8 mouse cellular contexts compared by ENCODE assay signal in genomic region chr8:124896632-124897385, GRCm38 (mm10). TPM values are rescaled to one million over a fixed set of nuclear protein-coding genes. Genes with fewer than 3 reads are reported as not detected.
DNase-seq lines count a peak whose midpoint lies in the region.

No protein-coding gene starts in this region.

- peak; percentile 75 for DNase-seq in NIH3T3 (ENCODE audit: low read depth)
- peak; percentile 88 to 89 for DNase-seq in cerebellum, postnatal 10 days
- DNase-seq in frontal cortex, adult 2 months (ENCODE audit: extremely low spot score in 1 of 2, low spot score in 1 of 2): peak; percentile 46 to 71
- DNase-seq in hindbrain, embryonic 10.5 days (ENCODE audit: low spot score): peak; percentile 76
- peak; percentile 68 to 71 for DNase-seq in layer of hippocampus, postnatal 14 days (ENCODE audit: low spot score in 2 of 2)
- peak; percentile 86 for DNase-seq in lung, postnatal 14 days
- peak; percentile 84 for DNase-seq in retina, embryonic 14.5 days (ENCODE audit: low spot score)
- DNase-seq in thymus, postnatal 36 days: peak; percentile 52 to 63

- no peaks in the 10 kb centered on the region for H3K9me3 ChIP-seq in hindbrain, embryonic 10.5 days

- H3K27me3 ChIP-seq in hindbrain, embryonic 10.5 days (ENCODE audit: insufficient read depth, poor library complexity, severe bottlenecking): no peaks in the 10 kb centered on the region

- H3K4me1 ChIP-seq in hindbrain, embryonic 10.5 days (replicated peaks): peaks cover 30% of the 10 kb centered on the region

- peak overlapping the region; percentile 86 for H3K27ac ChIP-seq in hindbrain, embryonic 10.5 days

- peaks cover 73% of the 10 kb centered on the region for H3K36me3 ChIP-seq in hindbrain, embryonic 10.5 days

- 2% methylated on average over 60 of the region's 60 CpGs for WGBS in hindbrain, embryonic 10.5 days

- H3K4me3 ChIP-seq in hindbrain, embryonic 10.5 days: peak overlapping the region; percentile 99

RNA-seq across cellular contexts. Expression of gene Exoc8, which starts 0.7 kb away (rescaled TPM):
- polyA plus RNA-seq in frontal cortex, adult 2 months (2012; rRNA removed): 15.0 and 17.3 TPM in 2 replicates
- 8.4 and 9.5 TPM in 2 replicates for polyA plus RNA-seq in hindbrain, embryonic 10.5 days (2016; fragmentation: Nextera tagmentation; extraction: Ambion mirVana)
- 10 to 100 TPM; 35.3 to 37.0 TPM for total RNA-seq in layer of hippocampus, postnatal 14 days (2021)

RNA-seq across cellular contexts. Expression of gene Sprtn, which starts 0.9 kb away (rescaled TPM):
- polyA plus RNA-seq in frontal cortex, adult 2 months (2012; rRNA removed): 17.3 and 18.0 TPM in 2 replicates
- 11.0 and 11.7 TPM in 2 replicates for polyA plus RNA-seq in hindbrain, embryonic 10.5 days (2016; fragmentation: Nextera tagmentation; extraction: Ambion mirVana)
- 10 to 100 TPM; 12.8 to 14.3 TPM for total RNA-seq in layer of hippocampus, postnatal 14 days (2021)

RNA-seq across cellular contexts. Expression of gene 2810004N23Rik, which starts 33.9 kb away (rescaled TPM):
- polyA plus RNA-seq in frontal cortex, adult 2 months (2012; rRNA removed): 17.2 and 18.1 TPM in 2 replicates
- polyA plus RNA-seq in hindbrain, embryonic 10.5 days (2016; fragmentation: Nextera tagmentation; extraction: Ambion mirVana): 51.4 and 71.3 TPM in 2 replicates
- total RNA-seq in layer of hippocampus, postnatal 14 days (2021): 10 to 100 TPM; 23.5 to 24.0 TPM

RNA-seq across cellular contexts. Expression of gene Gnpat, which starts 34.0 kb away (rescaled TPM):
- polyA plus RNA-seq in frontal cortex, adult 2 months (2012; rRNA removed): 102 and 103 TPM in 2 replicates
- 143 and 147 TPM in 2 replicates for polyA plus RNA-seq in hindbrain, embryonic 10.5 days (2016; fragmentation: Nextera tagmentation; extraction: Ambion mirVana)
- 10 to 100 TPM; 66.3 to 69.6 TPM for total RNA-seq in layer of hippocampus, postnatal 14 days (2021)

RNA-seq across cellular contexts. Expression of gene Egln1, which starts 52.3 kb away (rescaled TPM):
- 55.8 and 61.7 TPM in 2 replicates for polyA plus RNA-seq in frontal cortex, adult 2 months (2012; rRNA removed)
- polyA plus RNA-seq in hindbrain, embryonic 10.5 days (2016; fragmentation: Nextera tagmentation; extraction: Ambion mirVana): 10.1 and 12.2 TPM in 2 replicates
- 10 to 100 TPM; 59.9 to 63.3 TPM for total RNA-seq in layer of hippocampus, postnatal 14 days (2021)

Comparison
In these comparisons a context has a peak if more than half of its experiments do, and no peak if none do; other contexts are left out.
1. Peak in every context shown above with its lines: DNase-seq, H3K4me3 ChIP-seq and H3K27ac ChIP-seq.